ENCODE assay signal across 8 mouse cellular contexts in genomic region chr14:31018860-31019291, GRCm38 (mm10). TPM values are rescaled to one million over a fixed set of nuclear protein-coding genes. Genes with fewer than 3 reads are reported as not detected.
A peak's percentile ranks its signal among the peaks of the same experiment; 100 is the strongest.
DNase-seq lines count a peak whose midpoint lies in the region; ATAC-seq lines count a peak whose summit lies in the region.

Gene Pbrm1 (plus strand): TSS chr14:31019138.
Gene Gnl3 (minus strand): TSS chr14:31019152.

- peaks cover 3% of the 10 kb centered on the region; the same call in 1 of the 2 replicates for H3K4me1 ChIP-seq in forebrain, embryonic 11.5 days (replicated peaks; ENCODE audit: control insufficient read depth, insufficient read depth, low read length)
- H3K4me1 ChIP-seq in heart, embryonic 16.5 days (ENCODE audit: control insufficient read depth, insufficient read depth, low read length): peaks cover 16% of the 10 kb centered on the region
- H3K4me1 ChIP-seq in liver, embryonic 15.5 days (replicated peaks): peaks cover 59% of the 10 kb centered on the region
- H3K4me1 ChIP-seq in neural tube, embryonic 12.5 days: peaks cover 21% of the 10 kb centered on the region

- peak within 1 kb of the TSS; percentile 67 for H3K4me3 ChIP-seq in forebrain, embryonic 11.5 days (ENCODE audit: low read depth, low read length)
- peak within 1 kb of the TSS; percentile 92 for H3K4me3 ChIP-seq in heart, embryonic 16.5 days (ENCODE audit: low read length)
- peak within 1 kb of the TSS; percentile 68 for H3K4me3 ChIP-seq in liver, embryonic 15.5 days (replicated peaks)
- peak within 1 kb of the TSS; percentile 77 for H3K4me3 ChIP-seq in neural tube, embryonic 12.5 days

- under 1% methylated on average over 49 of the region's 53 CpGs for WGBS in forebrain, embryonic 11.5 days
- WGBS in heart, embryonic 16.5 days: under 1% methylated on average over 42 of the region's 53 CpGs
- WGBS in liver, embryonic 15.5 days (ENCODE audit: insufficient replicate concordance): under 1% methylated on average over 53 of the region's 53 CpGs
- 1% methylated on average over 53 of the region's 53 CpGs for WGBS in neural tube, embryonic 12.5 days

- peak; percentile 94 to 95 for DNase-seq in CD8-positive naive resting alpha-beta T cell, adult 2 months (ENCODE audit: low read depth in 2 of 2, low spot score in 2 of 2)
- DNase-seq in c-Kit-positive CD71-negative TER-119-negative erythroid progenitor cells, embryonic 14.5 days (ENCODE audit: low read depth): peak; percentile 86
- DNase-seq in forebrain, embryonic 11.5 days (ENCODE audit: low spot score): peak; percentile 99
- peak; percentile 98 for DNase-seq in kidney, postnatal 36 days
- DNase-seq in telencephalon, adult 2 months (ENCODE audit: low read depth, low spot score): peak; percentile 94

- H3K36me3 ChIP-seq in forebrain, embryonic 11.5 days (ENCODE audit: control insufficient read depth, insufficient read depth, low read length): peaks cover 17% of the 10 kb centered on the region
- H3K36me3 ChIP-seq in heart, embryonic 16.5 days (ENCODE audit: control insufficient read depth, insufficient read depth): peaks cover 41% of the 10 kb centered on the region
- peaks cover 59% of the 10 kb centered on the region for H3K36me3 ChIP-seq in liver, embryonic 15.5 days (replicated peaks)
- H3K36me3 ChIP-seq in neural tube, embryonic 12.5 days: peaks cover 39% of the 10 kb centered on the region

- H3K9me3 ChIP-seq in forebrain, embryonic 11.5 days (ENCODE audit: control insufficient read depth, low read length): no peaks in the 10 kb centered on the region
- no peaks in the 10 kb centered on the region for H3K9me3 ChIP-seq in heart, embryonic 16.5 days (replicated peaks; ENCODE audit: control insufficient read depth, low read length)
- H3K9me3 ChIP-seq in liver, embryonic 15.5 days (replicated peaks): no peaks in the 10 kb centered on the region
- no peaks in the 10 kb centered on the region for H3K9me3 ChIP-seq in neural tube, embryonic 12.5 days

- H3K27me3 ChIP-seq in forebrain, embryonic 11.5 days (ENCODE audit: control insufficient read depth, insufficient read depth, low read length): no peaks in the 10 kb centered on the region
- no peaks in the 10 kb centered on the region for H3K27me3 ChIP-seq in heart, embryonic 16.5 days (ENCODE audit: control insufficient read depth, insufficient read depth, low read length)
- H3K27me3 ChIP-seq in liver, embryonic 15.5 days: no peaks in the 10 kb centered on the region
- H3K27me3 ChIP-seq in neural tube, embryonic 12.5 days (replicated peaks): no peaks in the 10 kb centered on the region

- ATAC-seq in forebrain, embryonic 11.5 days (replicated peaks; ENCODE audit: low FRiP score): peak; percentile 91
- ATAC-seq in heart, embryonic 16.5 days (replicated peaks; ENCODE audit: extremely low read depth, insufficient read depth, low FRiP score): peak; percentile 87
- peak; percentile 87 for ATAC-seq in liver, embryonic 15.5 days (ENCODE audit: insufficient read depth)
- peak; percentile 93 for ATAC-seq in neural tube, embryonic 12.5 days (ENCODE audit: low FRiP score, low read depth)

- H3K4me2 ChIP-seq in forebrain, embryonic 11.5 days (ENCODE audit: low read depth, low read length, severe bottlenecking): peak within 1 kb of the TSS; percentile 81
- H3K4me2 ChIP-seq in heart, embryonic 16.5 days (ENCODE audit: low read depth, low read length): peak within 1 kb of the TSS; percentile 93
- H3K4me2 ChIP-seq in liver, embryonic 15.5 days: peak within 1 kb of the TSS; percentile 91
- peak within 1 kb of the TSS; percentile 83 for H3K4me2 ChIP-seq in neural tube, embryonic 12.5 days (replicated peaks)

- H3K9ac ChIP-seq in forebrain, embryonic 11.5 days (ENCODE audit: low read length): peak within 1 kb of the TSS; percentile 96
- H3K9ac ChIP-seq in heart, embryonic 16.5 days (ENCODE audit: low read length): peak within 1 kb of the TSS; percentile 94
- peak within 1 kb of the TSS; percentile 93 for H3K9ac ChIP-seq in liver, embryonic 15.5 days
- H3K9ac ChIP-seq in neural tube, embryonic 12.5 days: peak within 1 kb of the TSS; percentile 93

- peak within 1 kb of the TSS; percentile 97 for H3K27ac ChIP-seq in forebrain, embryonic 11.5 days (ENCODE audit: low read depth, low read length)
- peak within 1 kb of the TSS; percentile 99 for H3K27ac ChIP-seq in heart, embryonic 16.5 days (ENCODE audit: low read length)
- H3K27ac ChIP-seq in liver, embryonic 15.5 days (replicated peaks): peak within 1 kb of the TSS; percentile 98
- H3K27ac ChIP-seq in neural tube, embryonic 12.5 days: peak within 1 kb of the TSS; percentile 99

RNA-seq across cellular contexts. Expression of gene Pbrm1, which starts in this region (rescaled TPM):
- 135 and 136 TPM in 2 replicates for polyA plus RNA-seq in forebrain, embryonic 11.5 days (2014; fragmentation: Nextera tagmentation; extraction: Ambion mirVana)
- 97.9 and 98.3 TPM in 2 replicates for polyA plus RNA-seq in heart, embryonic 16.5 days (2015; fragmentation: Nextera tagmentation; extraction: Ambion mirVana)
- 53.3 and 55.6 TPM in 2 replicates for polyA plus RNA-seq in liver, embryonic 15.5 days (2015; fragmentation: Nextera tagmentation; extraction: Ambion mirVana)
- polyA plus RNA-seq in neural tube, embryonic 12.5 days (2016; fragmentation: Nextera tagmentation; extraction: Ambion mirVana): 179 and 184 TPM in 2 replicates

RNA-seq across cellular contexts. Expression of gene Gnl3, which starts in this region (rescaled TPM):
- 110 and 120 TPM in 2 replicates for polyA plus RNA-seq in forebrain, embryonic 11.5 days (2014; fragmentation: Nextera tagmentation; extraction: Ambion mirVana)
- polyA plus RNA-seq in heart, embryonic 16.5 days (2015; fragmentation: Nextera tagmentation; extraction: Ambion mirVana): 53.1 and 63.0 TPM in 2 replicates
- 63.6 and 63.9 TPM in 2 replicates for polyA plus RNA-seq in liver, embryonic 15.5 days (2015; fragmentation: Nextera tagmentation; extraction: Ambion mirVana)
- polyA plus RNA-seq in neural tube, embryonic 12.5 days (2016; fragmentation: Nextera tagmentation; extraction: Ambion mirVana): 68.0 and 79.4 TPM in 2 replicates

Comparison
In these comparisons a context has a peak if more than half of its experiments do, and no peak if none do; other contexts are left out.
1. Peak in every context shown above with its lines: DNase-seq, ATAC-seq, H3K4me3 ChIP-seq and H3K27ac ChIP-seq.